Mouse (Mus musculus): ENCODE data around the gene Dync1li1.
"Not testable (repeated sequence)": the region's sequence is repeated elsewhere in the genome, so short reads cannot be mapped to it uniquely, and the experiment has no call there.

Dync1li1 gene

DNA sequence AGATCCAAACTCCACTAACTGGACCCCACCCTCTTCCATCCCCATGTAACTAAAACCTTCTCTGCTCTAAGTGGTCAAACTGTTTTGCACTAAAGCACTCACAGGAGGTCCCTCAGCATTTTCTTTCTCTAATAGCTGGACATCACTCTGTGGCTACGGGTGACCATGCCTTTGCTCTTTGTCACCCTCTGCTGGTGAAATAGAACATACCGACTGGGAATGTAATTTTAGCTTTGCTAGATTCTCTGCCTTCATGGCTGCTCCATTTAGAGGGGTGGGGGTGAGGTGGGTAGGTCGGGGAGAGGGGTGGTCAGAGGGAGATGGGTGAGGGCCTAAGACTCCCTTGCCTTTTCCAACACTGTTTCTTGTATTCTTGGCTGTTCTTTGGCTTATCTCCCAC is 38.7 kb downstream of the Dync1li1 start:
- no peak for DNase-seq (ENCODE audit: low read depth in 1 of 2, low spot score in 2 of 2)

DNA sequence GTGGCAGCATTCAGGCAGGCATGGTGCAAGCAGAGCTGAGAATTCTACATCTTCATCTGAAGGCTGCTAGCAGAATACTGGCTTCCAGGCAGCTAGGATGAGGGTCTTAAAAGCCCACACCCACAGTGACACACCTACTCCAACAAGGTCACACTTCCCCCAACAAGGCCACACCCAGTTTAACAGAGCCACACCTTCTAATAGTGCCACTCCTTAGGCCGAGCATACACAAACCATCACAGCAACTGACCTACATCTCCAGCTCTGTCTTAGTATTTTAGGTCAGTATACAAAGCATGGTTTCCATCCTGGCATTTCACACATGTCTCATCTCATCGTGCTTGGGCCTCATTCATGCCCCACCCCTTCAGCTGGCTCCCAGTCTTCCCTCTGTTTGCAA is 39.8 kb downstream of the Dync1li1 start:
- not testable (repeated sequence) for DNase-seq (ENCODE audit: low read depth in 1 of 2, low spot score in 2 of 2)

DNA sequence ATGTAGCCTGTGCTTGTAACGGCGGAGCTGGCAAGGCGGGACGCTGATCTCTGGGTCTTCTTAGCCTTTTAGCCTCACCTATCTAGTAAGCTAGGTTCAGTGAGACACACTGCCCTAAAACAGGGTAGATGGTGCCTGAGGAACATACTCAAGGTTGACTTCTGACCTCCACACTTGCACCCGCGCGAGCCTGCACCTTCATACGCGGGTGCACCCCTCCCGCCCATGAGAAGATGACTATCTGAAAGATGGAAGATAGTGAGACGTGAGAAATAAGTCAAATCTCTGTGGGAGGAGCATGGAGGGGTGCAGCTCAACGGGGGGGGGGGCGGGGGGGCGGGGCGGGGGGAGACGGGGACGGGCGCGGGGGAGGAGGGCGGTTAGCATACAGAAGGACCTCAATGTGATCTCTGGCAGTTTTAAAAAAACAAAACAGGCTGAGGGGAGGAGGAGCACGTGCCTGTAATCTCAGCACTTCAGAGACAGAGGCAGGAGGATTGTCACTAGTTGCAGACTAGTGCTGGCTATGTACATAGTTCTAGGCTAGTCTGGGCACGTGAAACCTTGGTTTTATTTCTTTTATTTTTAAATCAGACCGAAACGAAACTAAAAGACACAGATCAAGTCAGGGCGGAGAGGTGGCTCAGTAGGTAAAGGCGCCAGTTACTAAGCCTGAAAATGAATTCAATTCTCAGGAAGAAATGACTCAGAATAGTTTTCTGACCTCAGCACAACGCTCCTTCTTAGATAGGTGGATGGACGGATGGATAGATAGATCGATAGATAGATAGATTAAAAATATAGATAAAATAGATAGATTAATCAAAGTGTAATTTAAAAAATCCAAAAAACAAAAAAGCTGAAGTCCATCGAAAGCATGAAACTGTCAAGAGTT is 41.6 kb downstream of the Dync1li1 start:
- DNase-seq (ENCODE audit: low read depth in 1 of 2, low spot score in 2 of 2): no peak

DNA sequence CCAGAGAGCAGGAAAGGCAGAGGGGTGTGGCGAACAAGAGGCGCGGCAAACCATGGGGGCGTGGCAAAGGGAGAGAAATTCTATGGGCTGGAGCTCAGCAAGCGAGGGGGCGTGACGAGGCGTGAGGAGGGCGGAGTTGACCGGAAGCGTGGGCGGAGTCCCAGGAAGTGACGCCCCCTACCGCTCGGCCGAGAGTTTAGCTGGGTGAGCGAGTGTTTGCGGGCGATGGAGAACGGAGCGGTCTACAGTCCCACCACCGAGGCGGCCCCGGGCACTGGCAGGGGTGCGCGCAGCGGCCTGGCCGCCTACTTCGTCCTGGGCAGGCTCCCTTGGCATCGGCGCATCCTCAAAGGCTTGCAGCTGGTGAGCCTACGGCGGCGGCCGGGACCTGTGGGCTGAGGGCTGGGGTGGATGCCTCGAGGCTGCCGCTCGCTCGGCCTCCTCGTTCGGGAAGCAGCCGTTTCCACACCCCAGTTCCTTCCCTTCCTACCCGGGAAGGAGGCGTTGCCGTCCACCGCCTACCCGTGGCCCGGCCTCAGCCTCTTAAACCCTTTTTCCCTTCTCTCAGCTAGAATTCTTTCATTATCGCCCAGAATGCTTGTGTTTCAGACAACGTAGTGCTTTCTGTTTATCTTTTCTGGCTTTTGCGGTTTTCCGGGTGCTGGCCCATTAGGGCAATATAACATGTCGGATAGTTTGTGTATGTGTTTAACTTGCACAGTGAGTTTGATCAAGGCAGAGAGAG is 42.6 kb downstream of the Dync1li1 start, which contains the start of gene Cmtm6:
Gene Cmtm6, plus strand, starts transcription at position 106 of the 745 bp plus-strand sequence.
- peak; percentile 94 to 98 for DNase-seq (ENCODE audit: low read depth in 1 of 2, low spot score in 2 of 2)

DNA sequence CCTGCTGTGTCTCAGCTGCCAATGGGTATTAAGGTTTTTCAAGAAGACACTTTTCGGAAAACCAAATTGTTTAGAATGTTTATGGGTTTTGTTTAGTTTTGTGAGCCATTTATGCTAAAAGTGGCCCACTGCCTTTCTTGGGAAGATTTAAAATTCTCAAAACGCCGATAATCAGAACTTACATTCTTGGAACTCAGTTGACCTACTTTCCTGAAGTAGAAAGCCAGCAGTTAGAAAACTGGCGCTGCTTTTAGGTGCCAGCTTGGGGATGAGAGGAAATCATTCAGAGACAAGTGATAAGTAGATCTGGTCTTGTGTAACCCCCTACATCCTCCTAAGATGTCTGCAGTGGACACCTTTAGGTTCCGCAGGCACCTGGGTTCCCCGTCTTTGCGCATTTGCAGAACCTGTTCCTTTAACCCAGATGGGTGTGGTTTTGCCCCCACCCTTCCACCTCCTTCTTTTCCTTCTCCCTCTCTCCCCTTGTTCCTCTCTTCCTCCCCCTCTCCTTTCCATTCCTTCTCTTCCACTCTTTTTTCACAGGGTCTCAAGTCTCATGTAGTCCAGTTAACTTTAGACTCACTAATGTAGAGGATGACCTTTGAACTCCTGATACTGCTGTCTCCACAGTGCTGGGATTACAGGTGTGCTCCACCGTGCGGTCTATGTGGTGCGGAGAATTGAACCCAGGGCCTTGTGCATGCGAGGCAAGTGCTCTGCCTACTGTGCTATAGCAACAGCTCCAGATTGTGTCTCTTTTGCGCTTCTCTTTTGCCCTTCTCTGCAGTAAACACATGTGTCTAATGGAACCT is 43.5 kb downstream of the Dync1li1 start:
- no peak for DNase-seq (ENCODE audit: low read depth in 1 of 2, low spot score in 2 of 2)

DNA sequence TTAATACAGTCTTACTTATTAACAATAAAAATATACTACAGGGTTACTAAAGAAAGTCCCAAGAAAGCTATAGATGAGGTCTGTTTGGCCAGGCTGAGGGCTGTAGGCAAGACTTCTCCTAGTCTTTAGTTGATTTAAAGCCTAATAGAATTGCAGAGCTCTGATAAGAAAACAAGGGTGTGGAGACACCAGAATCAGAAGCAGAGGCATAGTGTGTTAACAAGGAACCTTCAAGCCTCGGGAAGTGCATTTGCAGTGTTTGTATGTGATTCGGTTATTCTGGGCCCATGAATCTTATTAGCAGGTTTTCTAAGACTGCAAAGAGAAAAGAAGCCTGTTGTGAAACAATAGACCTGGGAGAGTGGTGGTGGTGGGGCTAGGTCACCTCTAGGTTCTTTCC is 44.6 kb downstream of the Dync1li1 start:
- no peak for DNase-seq (ENCODE audit: low read depth in 1 of 2, low spot score in 2 of 2)

DNA sequence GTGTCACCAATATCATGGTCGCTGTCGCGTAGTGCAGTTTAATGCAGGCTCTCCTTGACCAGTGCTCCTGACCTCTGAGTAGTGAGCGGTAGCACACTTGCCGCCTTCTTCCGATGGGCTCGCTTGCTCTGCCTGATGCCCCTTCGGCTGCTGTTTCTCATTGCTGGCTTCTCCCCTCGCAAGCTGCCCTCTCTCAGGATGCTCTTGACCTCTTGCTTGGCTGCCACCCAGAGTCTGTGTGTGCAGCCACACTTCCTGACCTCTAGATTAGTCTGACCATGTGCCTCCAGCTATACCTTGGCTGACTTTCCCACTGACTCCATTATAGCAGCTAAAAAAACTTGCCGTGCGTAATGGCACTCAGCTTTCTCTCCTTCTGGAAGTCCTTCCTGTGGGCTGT is 47.9 kb downstream of the Dync1li1 start:
- DNase-seq (ENCODE audit: low read depth in 1 of 2, low spot score in 2 of 2): no peak

DNA sequence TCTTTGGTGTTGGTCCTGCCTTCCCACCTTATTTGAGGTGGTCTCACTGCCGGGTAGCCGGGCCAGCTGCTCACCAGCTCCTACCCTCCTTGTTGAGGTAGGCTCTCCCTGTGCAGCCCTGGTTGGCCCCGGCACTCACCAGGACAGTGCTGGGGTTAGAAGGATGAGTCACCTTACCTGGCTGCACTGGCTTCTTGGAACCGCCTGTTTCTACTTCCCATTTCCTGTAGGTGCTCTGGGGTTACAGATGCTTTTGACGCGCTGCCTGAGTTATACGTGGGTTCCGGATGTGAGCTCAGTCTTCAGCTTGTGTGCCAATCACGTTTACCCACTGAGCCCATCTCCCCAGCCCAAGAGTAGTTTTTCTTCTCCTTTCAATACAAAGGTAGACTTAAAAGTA is 51.7 kb downstream of the Dync1li1 start:
- no peak for DNase-seq (ENCODE audit: low read depth in 1 of 2, low spot score in 2 of 2)

DNA sequence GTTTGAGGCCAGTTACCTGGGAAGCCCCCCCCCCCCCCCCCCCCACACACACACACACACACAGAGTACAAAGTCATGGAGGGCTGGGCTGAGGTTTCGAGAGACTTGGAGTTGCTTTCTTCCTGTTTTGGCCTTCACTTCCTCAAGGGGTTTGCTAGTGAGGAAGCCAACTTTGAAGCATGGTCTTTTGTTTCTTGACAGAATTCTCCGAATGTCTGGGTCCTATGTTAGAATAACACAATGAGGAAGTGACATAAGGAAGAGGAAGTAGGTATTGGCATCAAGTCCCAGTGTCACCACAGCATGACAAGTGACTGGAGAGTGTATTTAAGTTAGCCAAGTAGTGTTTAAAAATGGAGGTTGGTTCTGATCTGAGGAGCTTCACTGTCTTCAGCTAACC is 54.1 kb downstream of the Dync1li1 start:
- DNase-seq (ENCODE audit: low read depth in 1 of 2, low spot score in 2 of 2): peak; percentile 34 to 54

DNA sequence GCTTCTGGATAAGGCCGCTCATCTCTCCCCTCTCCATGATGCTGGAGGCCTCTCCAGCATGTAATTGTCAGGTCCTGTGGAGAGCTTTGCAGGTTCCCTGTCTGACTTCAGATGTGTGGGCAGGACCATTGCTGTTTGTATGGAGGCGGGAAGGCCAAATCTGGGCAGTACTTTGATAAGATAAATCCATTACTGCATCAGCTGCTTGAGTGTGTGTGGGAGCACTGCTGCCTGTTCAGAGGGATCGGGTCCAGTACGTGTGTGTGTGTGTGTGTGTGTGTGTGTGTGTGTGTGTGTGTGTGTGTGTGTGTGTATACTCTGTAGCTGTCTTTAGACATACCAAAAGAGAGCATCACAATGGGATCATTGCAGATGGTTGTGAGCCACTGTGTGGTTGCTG is 56.6 kb downstream of the Dync1li1 start:
- DNase-seq (ENCODE audit: low read depth in 1 of 2, low spot score in 2 of 2): no peak

DNA sequence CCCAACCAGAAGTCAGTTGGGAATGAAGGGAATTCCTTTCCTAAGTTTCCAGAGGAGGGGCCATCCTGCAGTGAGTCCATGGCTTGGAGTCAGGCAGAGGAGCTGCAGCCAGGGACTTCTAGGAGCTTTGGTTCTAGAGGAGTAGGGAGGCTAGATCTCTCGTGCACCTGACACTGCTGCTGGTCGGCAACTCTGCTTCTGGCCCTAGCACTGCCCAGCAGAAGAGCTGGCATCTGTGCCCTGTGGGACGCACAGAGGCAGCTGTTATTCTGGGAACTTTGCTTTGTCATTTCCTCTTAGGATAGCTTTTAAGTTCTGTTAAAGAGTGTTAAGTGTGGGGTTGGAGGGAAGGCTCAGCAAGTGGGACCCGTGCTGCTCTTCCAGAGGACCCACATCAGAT is 57.1 kb downstream of the Dync1li1 start:
- DNase-seq (ENCODE audit: low read depth in 1 of 2, low spot score in 2 of 2): no peak

DNA sequence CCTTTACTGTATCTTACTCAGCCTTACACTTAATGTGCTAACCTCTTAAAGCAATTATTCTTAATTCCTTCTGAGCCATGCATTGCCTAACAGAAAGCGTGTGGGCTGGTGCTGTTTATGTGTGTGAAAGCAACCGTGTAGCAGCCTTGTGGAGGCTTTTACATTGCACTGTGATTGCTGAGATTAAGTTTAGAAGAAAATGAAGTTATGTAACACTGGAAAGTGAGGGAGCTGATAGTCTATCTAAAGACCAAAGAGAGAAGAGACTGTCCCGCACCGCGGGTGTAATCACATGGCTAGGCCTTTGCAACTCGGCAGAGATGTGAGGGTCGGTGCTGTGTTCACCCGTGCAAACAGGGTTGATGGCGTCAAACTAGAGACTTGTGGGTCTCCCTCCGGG is 58.4 kb downstream of the Dync1li1 start:
- DNase-seq (ENCODE audit: low read depth in 1 of 2, low spot score in 2 of 2): no peak

DNA sequence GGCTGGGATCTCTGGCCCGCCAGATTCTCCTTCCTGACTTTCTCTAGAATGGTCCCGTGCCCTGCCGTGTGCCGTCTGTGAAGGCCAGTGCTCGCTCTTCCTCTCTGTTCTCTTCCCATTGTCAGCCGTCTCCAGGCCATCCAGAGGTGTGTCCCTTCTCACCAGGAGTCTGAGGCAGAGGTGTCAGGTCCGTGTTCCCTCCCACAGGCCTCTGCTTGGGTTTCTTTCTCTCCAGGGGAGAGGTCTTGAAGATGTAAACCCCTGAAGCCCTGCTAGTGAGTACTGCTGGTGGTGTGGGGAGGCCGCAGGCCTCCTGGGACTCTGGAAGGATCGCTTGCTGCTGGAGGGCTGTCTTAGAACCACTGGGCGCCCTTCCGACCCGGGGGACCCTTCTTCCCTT is 58.9 kb downstream of the Dync1li1 start:
- DNase-seq (ENCODE audit: low read depth in 1 of 2, low spot score in 2 of 2): no peak

DNA sequence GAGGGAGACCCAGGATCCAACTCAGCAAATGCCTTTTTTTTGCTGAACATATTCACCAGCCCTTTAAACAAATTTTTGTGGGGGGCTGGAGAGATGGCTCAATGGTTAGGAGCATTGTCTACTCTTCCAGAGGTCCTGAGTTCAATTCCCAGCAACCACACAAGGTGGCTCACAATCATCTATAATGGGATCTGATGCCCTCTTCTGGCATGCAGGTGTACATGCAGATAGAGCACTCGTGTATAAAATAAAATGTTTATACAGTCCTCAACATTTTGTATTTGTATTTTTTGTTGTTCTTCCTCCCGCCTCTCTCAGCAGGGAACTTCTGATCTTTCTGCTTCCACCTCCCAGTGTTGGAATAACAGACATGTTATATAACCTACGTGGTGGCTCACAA is 63.0 kb downstream of the Dync1li1 start:
- DNase-seq (ENCODE audit: low read depth in 1 of 2, low spot score in 2 of 2): no peak

DNA sequence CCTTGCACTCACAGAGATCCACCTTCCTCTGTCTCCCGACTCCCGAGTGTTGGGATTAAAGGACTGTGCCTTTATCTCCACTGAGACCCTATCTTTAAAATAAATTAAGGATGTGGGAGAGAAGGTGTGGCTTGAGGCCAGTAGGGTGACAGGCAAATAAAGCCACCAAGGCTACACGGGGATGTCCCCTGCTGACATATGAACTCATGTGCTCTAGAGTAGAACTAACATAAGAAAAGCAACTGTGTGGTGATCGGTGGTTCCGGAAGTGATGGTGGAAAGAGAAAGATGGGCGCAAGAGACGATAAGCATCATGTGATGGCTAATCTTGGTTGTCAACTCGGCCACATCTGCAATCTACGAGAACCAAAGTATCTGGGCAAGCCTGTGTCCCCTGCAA is 63.7 kb downstream of the Dync1li1 start:
- no peak for DNase-seq (ENCODE audit: low read depth in 1 of 2, low spot score in 2 of 2)

DNA sequence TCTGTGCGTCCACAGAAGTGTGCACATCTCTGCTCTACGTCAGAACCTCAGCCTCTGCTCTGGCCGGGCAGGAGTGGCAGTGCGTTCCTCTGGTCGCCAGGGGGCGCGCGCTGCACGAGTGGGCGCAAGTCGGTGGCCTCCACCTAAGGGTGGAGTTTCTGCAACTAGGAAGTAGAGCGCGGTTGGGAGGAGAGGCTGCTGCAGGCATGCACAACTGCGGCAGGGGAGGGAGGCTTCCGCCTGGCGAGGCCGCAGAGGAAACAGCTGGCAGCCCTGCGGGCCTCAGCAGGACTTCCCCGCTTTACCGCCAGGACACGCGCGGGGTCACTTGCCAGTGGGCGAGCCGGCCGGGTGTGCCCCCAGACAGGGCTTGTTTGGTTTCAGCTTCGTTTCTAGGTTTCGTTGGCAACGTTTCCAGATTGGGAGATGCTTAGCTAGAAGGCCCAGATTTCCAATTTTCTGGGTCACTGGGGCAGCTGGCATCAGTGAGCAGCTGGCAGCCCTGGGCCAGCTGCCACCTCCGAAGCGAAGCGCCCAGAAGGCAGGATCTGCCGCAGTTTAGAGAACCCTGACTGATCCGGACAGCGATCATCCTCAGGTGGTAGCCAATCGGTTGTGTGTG is 64.4 kb downstream of the Dync1li1 start:
- peak; percentile 96 to 97 for DNase-seq (ENCODE audit: low read depth in 1 of 2, low spot score in 2 of 2)

DNA sequence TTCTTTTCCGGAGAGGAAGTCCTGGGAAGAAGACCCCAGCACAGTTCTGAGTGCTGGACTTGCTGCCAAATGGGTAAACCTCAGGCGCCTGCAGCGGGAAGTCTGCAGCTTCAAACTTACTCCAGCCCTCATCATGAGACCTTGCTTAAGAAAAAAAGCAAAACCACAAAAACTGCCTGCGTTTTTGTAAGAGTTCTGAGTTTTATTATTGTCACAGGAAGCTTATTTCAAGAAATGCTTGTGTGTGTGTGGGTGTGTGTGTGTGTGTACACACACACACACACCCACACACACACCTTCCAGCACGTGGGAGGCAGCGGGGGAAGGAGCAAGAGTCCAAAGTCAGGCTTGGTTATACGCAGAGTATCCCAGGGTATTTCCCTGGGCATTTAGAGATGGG is 69.7 kb downstream of the Dync1li1 start:
- DNase-seq (ENCODE audit: low read depth in 1 of 2, low spot score in 2 of 2): no peak

DNA sequence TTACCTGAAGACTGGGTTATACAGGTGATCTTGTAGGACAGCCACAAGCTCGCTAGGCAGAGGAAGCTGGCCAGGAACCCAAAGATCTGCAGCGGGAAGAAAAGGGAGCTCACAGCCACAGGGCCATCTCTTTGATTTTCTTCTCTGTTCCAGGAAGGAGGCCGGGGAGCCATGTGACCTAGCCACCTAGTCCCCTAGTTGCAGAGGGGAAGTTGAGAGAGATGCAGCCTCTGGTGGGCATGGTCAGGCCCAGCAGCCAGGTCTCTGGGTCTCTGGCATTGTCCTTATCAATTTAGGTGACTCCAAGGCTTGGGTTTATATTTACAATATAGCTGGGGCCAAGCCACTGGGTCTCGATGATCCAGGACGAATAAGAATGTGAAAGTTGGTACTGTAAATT is 70.2 kb downstream of the Dync1li1 start:
- no peak for DNase-seq (ENCODE audit: low read depth in 1 of 2, low spot score in 2 of 2)

DNA sequence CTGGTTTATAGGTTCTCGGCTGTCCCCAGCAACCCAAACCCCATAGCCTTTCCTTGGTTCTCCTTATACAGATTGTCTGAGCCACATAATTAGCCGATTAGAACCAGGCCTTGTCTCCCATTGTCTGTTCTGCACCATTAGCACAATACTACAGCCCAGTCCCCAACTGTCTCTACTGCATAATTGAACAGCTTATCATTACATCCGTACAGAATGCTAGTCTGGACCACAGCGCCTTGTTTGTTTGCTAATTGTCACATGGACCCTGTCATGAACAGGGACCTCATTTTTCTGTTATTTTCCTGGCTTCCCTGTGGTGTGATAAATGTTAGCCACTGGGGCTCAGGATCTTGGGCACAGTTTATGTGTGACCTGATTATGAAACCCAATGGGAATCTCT is 71.3 kb downstream of the Dync1li1 start:
- no peak for DNase-seq (ENCODE audit: low read depth in 1 of 2, low spot score in 2 of 2)

DNA sequence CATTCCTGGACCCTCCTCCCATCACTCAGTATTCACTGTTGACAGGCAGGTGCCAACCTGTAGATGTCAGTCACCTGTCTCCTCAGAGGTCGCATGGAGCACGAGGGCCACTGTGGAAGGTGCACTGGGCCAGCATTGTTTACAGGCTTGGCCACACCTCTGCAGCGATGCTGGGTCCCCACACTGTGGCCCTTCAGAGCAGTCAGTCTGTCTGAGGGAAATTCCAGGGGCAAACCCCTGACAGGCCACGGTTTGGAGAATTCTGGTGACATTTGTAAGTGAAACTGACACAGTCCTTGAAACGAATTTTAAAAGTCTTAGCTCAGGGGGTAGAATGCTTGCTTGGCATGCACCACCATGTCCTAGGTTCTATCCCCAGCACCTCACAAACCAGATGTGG is 71.8 kb downstream of the Dync1li1 start:
- DNase-seq (ENCODE audit: low read depth in 1 of 2, low spot score in 2 of 2): no peak

DNA sequence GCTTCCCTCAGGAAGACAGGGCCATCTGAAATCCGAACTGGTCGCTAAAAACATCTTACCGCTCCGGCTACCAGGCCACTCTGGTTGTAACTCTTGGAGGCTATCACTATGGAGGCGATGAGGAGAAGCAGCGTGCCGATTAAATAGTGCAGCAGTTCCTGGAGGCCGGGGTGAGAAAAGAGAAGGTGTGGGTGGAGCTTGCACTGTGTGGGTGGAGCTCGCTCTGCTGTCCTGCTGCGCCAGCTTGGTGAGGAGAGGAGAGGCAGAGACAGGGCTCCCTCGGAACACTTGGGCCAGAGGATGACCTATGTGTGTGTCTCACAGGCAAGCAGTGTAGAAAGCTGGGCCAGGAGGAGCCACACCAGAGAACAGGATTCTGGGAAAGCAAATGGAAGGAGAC is 73.3 kb downstream of the Dync1li1 start:
- DNase-seq (ENCODE audit: low read depth in 1 of 2, low spot score in 2 of 2): no peak
